Mouse (Mus musculus): ENCODE results near the gene Disp3.

DNA sequence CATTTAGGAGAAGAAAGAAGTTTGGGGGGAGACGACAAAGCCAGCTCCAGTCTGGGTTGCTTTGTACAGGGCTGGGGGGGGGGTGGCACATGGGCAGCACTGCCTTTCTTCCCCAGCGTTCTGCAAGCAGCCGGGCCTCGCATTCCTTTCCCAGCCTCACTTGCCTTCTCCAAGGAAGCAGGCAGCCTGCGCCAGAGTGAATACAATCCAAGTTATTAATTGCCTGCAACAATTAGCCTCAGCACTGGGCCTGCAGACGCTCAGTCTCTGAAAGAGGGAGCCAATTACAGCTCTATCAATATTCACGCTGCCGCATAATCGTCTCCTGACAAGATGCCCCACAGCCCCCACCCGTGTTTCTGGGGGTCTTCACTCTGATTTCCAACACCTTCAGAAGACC is 4.1 kb upstream of the Disp3 start:
- TF ChIP-seq POLR2A (IDR thresholded peaks at IDR 0.05; ENCODE audit: borderline replicate concordance, extremely low read depth, insufficient read depth, insufficient read length, poor library complexity, severe bottlenecking) (no peak), CTCF (IDR thresholded peaks at IDR 0.05; ENCODE audit: borderline replicate concordance, extremely low read depth, insufficient read depth, insufficient read length) (no peak)

Data from brain, embryonic 14.5 days (tissue).